Mouse (Mus musculus): ENCODE measurements around the gene Creb3.
"Not testable (repeated sequence)": the region's sequence is repeated elsewhere in the genome, so short reads cannot be mapped to it uniquely, and the experiment has no call there.

Gene Creb3

GRCm38 (mm10) chr4:43584444-43585416, 22.6 kb downstream of the Creb3 start, which contains the start of gene Msmp:
Msmp (minus strand) TSS chr4:43584494.
- no peak for DNase-seq

GRCm38 (mm10) chr4:43585682-43586081, 23.6 kb downstream of the Creb3 start:
- no peak for DNase-seq

GRCm38 (mm10) chr4:43586411-43586810, 24.3 kb downstream of the Creb3 start:
- no peak for DNase-seq

- no peak for DNase-seq
These were observed 25.5 kb downstream of the Creb3 start for GRCm38 (mm10) chr4:43587681-43588080.

GRCm38 (mm10) chr4:43591543-43591942, 29.4 kb downstream of the Creb3 start:
- no peak for DNase-seq

GRCm38 (mm10) chr4:43591961-43592360, 29.8 kb downstream of the Creb3 start:
- DNase-seq, result no peak

GRCm38 (mm10) chr4:43593453-43593852, 31.3 kb downstream of the Creb3 start:
- DNase-seq, result no peak

- DNase-seq, result not testable (repeated sequence)
These were observed 34.5 kb downstream of the Creb3 start for GRCm38 (mm10) chr4:43596597-43596996.

- no peak for DNase-seq
These were observed 36.1 kb downstream of the Creb3 start for GRCm38 (mm10) chr4:43598200-43598599.

- DNase-seq, result no peak
These were observed 36.7 kb downstream of the Creb3 start for GRCm38 (mm10) chr4:43598650-43599380.

- DNase-seq, result no peak
These were observed 38.2 kb downstream of the Creb3 start for GRCm38 (mm10) chr4:43600195-43600934.

- no peak for DNase-seq
These were observed 42.0 kb downstream of the Creb3 start for GRCm38 (mm10) chr4:43604099-43604498.

- no peak for DNase-seq
These were observed 42.9 kb downstream of the Creb3 start for GRCm38 (mm10) chr4:43604751-43605685.

GRCm38 (mm10) chr4:43612534-43612933, 50.4 kb downstream of the Creb3 start:
- no peak for DNase-seq

- no peak for DNase-seq
These were observed 51.1 kb downstream of the Creb3 start for GRCm38 (mm10) chr4:43613060-43613730.
